Mouse (Mus musculus) layer of hippocampus, adult 2 months (tissue): ENCODE data around the gene Trmt10a. TPM values are rescaled to one million over a fixed set of nuclear protein-coding genes. Genes with fewer than 3 reads are reported as not detected.

Experiments used
- DNase-seq, 2 experiments: peaks; one replicate each; pipeline ENCODE4 v3.0.0; 2022; ENCODE audit warnings: low spot score in 2 of 2
- H3K27ac ChIP-seq: fragments of 200-600 bp; 2 replicates; pipeline ENCODE4 v1.8.1; 2022
- H3K4me3 ChIP-seq: fragments of 200-600 bp; 2 replicates; pipeline ENCODE4 v1.8.1; 2022; ENCODE audit warnings: mild to moderate bottlenecking
- CTCF ChIP-seq: fragments of 200-600 bp; conservative IDR thresholded peaks from 2 replicates; pipeline ENCODE4 v1.8.1; 2022; ENCODE audit warnings: antibody characterized with exemption, mild to moderate bottlenecking, moderate library complexity
- total RNA-seq, 2 experiments: library from RNA; stranded (reverse); gene quantifications; 2 replicates each; pipeline ENCODE4 v1.2.3; 2021

Gene Trmt10a
- total RNA-seq, 2 experiments from 2014 or later, result 5.1 to 5.6 TPM

DNA sequence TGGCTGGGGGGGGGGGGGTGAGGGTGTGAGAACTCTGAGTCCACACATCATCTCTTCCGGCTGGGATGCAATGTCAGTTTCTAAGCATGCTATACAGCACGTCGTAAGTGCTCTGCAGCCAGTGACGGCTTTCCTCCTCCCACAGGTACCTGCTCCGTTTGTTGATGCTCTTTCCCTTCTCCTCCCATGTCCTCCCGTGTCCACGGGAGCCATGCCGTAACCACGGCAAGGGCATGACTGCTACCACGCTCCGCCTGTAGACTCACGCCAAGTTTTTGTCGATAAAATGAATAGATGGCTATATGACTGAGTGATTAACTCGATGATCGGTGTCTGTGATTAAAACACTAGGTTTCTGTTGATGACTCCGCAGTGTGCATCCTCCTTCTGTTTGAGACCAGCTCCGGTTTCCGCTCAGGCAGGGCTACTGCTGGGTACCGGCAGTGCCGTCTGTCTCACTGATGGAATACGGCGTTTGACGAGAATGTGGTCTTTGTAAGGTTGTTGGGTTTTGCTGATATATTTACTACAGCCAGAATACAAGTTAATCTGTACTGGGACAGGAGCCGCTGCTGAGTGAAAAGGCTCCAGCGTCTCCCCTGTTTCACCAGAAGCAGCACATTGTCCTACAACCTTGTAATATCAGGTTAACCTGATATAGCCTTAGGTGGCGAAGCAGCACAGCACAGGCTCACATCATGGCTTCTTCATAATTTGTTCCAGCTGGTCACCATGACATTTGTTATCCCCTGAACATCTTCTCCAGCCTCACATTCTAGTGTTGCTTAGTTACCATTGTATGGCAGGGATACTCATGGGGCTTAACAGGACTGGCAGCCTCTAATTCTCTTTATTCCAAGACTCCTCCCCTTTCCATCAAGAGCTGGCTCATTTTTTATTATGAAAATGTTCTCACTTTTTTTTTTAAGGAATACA is 43.0 kb downstream of the Trmt10a start:
- Histone ChIP-seq H3K27ac (no peak overlapping the region), H3K4me3 (no peak overlapping the region)
- no peak for TF ChIP-seq CTCF
- no peak for DNase-seq

DNA sequence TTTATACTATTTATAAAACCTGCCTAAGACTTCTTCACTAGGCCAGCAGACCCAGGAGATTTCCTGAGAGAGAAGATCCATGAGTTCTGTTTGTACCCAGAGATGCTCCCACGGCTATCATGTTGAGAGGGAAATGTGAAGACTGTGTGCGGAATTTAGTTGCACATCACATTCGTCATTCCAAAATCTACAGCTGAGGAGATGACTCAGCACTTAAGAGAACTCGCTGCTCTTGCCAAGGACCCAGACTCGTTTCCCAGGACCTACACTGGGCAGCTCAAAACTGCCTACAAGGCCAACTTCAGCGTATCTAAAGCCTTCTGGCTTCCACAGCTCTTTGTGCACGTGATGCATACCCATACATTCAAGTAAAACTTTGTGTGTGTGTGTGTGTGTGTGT is 49.0 kb downstream of the Trmt10a start:
- no peak overlapping the region for H3K27ac ChIP-seq
- DNase-seq, result no peak
- TF ChIP-seq CTCF, result no peak
- no peak overlapping the region for H3K4me3 ChIP-seq

GRCm38 (mm10) chr3:138193683-138194302 is 50.5 kb downstream of the Trmt10a start, which contains the start of gene 4930579F01Rik:
Gene 4930579F01Rik (minus strand): TSS chr3:138193825.
- Histone ChIP-seq H3K4me3 (no peak within 1 kb of the TSS), H3K27ac (no peak within 1 kb of the TSS)
- TF ChIP-seq CTCF, result no peak
- DNase-seq, result no peak

DNA sequence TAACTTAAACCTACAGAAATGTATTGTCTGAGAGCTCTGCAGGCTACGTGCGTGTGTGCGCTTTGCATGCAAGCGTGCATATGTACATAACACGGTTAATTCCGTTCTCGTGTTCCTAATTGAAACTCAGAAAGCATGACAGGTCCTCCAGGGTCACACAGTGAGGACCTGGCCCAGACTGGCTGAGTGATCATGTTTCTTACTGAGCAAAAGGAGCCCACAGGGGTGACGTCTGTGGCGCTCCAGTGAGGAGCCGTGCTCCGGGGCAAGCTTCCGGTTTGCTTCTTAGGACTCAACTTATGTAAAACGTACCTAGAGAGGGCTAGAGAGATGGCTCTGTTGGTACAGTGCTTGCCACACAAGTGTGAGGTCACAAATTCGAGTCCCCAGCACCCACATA is 53.8 kb downstream of the Trmt10a start:
- no peak for DNase-seq
- Histone ChIP-seq H3K27ac (no peak overlapping the region), H3K4me3 (no peak overlapping the region)
- TF ChIP-seq CTCF, result no peak

GRCm38 (mm10) chr3:138197556-138197955 is 54.3 kb downstream of the Trmt10a start:
- Histone ChIP-seq H3K4me3 (no peak overlapping the region; the same call in 1 of the 2 replicates), H3K27ac (no peak overlapping the region)
- no peak for DNase-seq
- no peak for TF ChIP-seq CTCF

DNA sequence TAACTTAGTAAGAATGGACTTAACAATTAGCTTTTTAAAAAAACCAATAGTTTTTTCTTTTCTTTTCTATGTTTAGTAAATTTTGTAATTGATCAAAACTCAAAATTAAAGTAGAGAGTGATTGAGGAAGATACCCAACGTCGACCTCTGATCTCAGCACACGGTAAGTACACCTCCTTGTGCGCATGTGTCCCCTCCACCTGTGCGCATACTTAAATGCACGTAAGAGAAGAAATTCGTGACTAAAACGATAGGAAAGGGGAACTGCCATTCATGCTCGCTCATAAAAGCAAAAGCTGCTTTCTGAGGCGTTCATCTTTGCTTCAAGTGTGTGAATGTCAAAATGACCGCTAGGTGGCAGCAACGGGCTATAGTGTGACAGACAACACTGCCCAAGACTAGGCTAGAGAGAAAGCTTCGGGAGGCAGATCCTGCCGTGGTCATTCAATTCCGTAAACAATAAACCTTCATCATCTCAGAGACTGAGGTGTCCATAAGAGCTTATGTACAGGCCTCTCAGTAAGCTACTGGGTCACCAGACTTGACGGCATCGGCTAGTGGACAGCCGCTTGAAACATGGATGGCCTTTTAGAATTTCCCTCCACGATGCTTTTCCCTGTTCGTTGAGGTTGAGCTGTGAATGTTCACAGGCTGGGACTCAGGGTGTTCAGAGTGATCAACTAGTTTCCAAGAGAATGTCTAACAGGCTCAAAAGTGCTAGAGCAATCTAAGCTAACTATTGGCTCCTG is 54.9 kb downstream of the Trmt10a start:
- H3K27ac ChIP-seq, result no peak overlapping the region
- peak; percentile 95 for TF ChIP-seq CTCF
- peak; percentile 84 to 94 for DNase-seq
- peak overlapping the region; percentile 43 for H3K4me3 ChIP-seq

GRCm38 (mm10) chr3:138198722-138199068 is 55.4 kb downstream of the Trmt10a start:
- DNase-seq, result no peak
- Histone ChIP-seq H3K27ac (no peak overlapping the region), H3K4me3 (no peak overlapping the region)
- TF ChIP-seq CTCF, result no peak

GRCm38 (mm10) chr3:138208821-138209220 is 65.6 kb downstream of the Trmt10a start:
- no peak overlapping the region for H3K27ac ChIP-seq
- TF ChIP-seq CTCF, result no peak
- DNase-seq, result no peak
- no peak overlapping the region for H3K4me3 ChIP-seq

Other genes starting within 250 kb of the Trmt10a start
- 10 to 100 TPM; 64.4 to 65.3 TPM for gene Lamtor3, start 224.9 kb upstream of the Trmt10a start, total RNA-seq
- gene Dapp1, start 161.9 kb upstream of the Trmt10a start, total RNA-seq, result 1 to 10 TPM; 4.2 to 5.6 TPM
- gene 1110002E22Rik, start 78.4 kb upstream of the Trmt10a start, total RNA-seq, result 1 to 10 TPM; 2.2 to 2.5 TPM
- gene Gm5105, start 76.1 kb upstream of the Trmt10a start, total RNA-seq, result under 1 TPM in 1 of 2 experiments, not detected in 1; 0.22 TPM
- 1 to 10 TPM; 6.9 to 7.2 TPM for gene Mttp, start 1.5 kb downstream of the Trmt10a start, total RNA-seq
- not detected for gene 4930579F01Rik, start 50.4 kb downstream of the Trmt10a start, total RNA-seq
- under 1 TPM in 1 of 2 experiments, not detected in 1; 0.10 TPM for gene Adh7, start 74.3 kb downstream of the Trmt10a start, total RNA-seq
- 1 to 10 TPM in 1 of 2 experiments, under 1 TPM in 1; 0.61 to 1.1 TPM for gene Adh1, start 117.5 kb downstream of the Trmt10a start, total RNA-seq
- gene Adh6a, start 169.8 kb downstream of the Trmt10a start, total RNA-seq, result not detected
- not detected for gene Adh6b, start 198.3 kb downstream of the Trmt10a start, total RNA-seq